Mouse (Mus musculus): Measurements from ENCODE around the gene Grip2.

Grip2 gene

DNA sequence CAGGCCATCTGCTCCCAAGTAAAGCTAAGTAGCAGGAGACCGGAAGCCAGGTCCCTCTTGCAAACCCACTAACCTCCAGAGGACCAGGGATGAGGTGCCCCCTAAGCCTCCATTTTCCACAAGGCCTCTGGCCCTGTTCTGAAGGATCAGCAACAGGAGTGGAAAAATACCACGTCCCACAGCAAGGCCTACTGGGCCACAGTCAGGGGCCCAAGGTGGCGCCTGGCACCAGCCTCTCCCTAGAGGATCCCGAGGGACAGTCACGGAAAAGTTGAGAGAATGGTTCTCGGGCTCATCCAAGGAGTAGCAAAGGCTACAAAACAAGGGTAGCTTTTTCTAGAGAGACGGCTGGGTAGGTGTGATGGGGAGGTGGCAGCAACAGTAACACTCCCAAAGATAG, 89.6 kb downstream of the Grip2 start:
- in situ Hi-C loops (cut with MboI; ENCODE audit: low sequenced_read_pairs) = no loop called here

DNA sequence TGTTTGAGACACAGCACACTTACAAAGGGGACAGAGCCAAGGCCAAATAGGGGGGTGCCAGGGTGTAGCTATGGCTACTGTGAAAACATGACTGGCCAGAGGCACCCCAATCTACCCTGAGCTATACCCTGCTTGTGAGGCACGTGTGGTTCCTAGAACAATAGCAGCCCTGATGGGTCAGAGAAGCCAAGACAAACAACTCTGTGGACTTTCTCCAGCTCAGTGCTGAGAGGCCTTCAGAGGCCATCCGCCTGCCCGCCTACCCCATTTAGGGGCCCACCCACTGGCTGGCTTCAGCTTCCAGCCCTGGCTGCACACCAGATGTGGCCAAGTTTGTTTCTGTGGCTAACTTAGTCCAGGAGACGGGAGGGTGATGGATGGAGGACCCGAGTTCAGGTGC, 90.6 kb downstream of the Grip2 start:
- in situ Hi-C loops (cut with MboI; ENCODE audit: low sequenced_read_pairs) = no loop called here

DNA sequence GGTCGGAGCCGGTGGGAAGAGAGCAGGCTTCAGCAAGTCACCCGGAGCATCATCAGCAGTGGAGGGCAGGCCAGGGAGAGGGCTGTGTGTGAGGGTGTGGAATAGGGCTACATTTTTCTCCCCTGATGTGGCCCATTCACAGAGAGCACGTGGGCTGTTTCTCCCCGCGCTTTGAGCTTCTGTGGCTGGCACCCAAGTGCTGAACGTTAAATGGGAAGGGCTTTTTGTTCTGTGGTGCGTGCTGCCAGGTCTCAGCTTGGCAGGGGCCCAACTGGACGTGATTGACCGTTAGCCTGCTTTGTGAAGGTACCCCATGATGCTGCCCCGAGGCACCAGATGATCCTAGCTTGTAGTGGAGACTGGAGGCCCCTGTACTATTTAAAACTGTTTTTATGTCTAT, 94.9 kb downstream of the Grip2 start:
- in situ Hi-C loops (cut with MboI; ENCODE audit: low sequenced_read_pairs) = no loop called here

DNA sequence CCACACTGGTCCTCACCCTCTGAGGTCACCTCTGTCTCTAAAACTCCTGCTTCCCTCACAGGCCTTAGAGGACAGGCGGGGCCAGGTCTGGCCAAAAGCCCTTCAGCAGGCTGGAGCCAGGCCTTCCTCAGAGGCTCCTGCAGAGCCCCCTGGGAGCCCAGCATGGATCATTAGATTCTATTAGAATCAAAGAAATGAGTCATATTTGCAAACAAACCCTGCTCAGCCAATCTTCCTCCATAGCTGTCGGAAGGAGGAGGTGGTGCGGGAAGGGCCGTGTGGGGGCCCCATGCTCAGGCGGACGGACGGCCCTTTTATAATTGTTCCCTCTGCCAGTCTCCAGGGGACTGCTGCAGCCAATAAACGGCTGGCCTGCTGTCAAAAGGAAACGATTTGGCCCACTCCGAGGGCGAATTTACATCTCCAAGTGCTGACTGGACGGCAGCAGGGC, 97.3 kb downstream of the Grip2 start:
- in situ Hi-C loops (cut with MboI; ENCODE audit: low sequenced_read_pairs) = no loop called here

DNA sequence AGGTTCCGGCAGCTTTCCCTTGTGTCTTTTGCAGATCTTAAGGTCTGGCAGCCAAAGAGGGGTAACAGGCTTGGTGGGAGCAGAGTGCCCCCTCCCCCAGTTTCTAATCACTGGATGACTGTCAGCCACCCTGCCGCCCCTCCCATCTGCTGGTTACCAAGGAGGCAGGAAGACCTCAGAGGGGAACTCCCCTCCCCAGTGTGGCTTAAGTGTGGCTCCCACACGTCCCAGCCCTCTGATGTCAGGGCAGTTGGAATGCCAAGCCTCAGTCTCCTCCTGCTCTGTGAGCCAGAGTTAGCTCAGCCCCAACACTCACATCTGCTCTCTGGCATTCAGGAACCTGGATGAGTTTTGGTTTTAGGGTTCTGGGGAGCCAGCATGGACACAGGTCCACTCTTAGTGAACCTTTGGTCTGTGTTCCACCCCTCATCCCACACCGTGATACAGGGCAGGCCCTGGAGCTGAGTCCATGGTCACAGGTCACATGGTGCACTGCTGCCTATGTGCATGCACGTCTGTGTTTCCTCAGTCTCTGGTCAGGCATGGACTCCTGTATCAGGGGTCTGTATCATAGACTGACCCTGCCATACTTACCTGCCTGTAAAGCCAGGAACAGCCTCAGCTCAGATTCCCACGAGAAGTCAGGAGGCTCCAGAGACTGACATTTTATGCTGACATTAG, 98.0 kb downstream of the Grip2 start:
- in situ Hi-C loops (cut with MboI; ENCODE audit: low sequenced_read_pairs) = no loop called here

DNA sequence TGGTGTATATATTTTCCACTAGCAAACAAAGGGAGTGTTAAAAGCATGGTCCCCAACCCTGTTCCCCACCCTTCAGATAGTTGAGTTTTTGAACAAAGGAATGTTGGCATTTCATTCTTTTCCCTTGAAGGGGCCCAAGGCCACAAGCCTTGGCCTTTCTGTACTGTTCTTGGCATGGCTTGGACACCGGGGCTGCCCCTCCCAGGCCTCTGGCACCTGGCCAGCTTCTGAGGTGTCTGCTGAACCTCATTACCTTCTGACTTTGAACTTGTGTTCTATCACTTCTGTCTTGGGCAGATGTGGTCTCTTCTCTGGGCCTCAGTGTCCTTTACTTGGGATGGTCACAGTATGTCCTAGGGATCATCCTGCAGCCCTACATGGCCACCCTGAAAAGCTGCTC, 99.7 kb downstream of the Grip2 start:
- in situ Hi-C loops (cut with MboI; ENCODE audit: low sequenced_read_pairs) = no loop called here

DNA sequence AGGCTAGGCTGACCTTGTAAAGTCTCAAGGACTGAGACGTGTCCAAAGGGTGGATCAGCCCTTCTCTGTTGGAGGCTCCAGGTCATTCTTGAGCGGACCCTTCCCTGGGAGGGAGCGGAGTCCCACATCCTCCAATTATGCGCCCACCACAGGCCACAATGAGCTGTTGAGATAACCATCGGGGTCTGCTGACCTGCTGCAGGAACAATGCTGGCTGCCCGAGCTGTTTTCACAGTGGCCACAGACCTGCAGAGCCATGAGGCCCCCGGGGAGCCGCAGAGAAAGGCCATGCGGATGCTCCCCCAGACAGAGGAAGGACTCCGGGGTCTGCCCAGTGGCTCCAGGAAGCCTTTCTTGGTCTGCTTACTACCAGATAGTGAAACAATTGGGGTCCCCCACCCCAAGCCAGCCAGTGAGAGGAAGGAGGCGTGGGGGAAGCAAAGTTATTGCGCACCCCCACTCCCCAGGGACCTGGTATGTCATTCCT, 105.8 kb downstream of the Grip2 start:
- in situ Hi-C loops (cut with MboI; ENCODE audit: low sequenced_read_pairs) = no loop called here

DNA sequence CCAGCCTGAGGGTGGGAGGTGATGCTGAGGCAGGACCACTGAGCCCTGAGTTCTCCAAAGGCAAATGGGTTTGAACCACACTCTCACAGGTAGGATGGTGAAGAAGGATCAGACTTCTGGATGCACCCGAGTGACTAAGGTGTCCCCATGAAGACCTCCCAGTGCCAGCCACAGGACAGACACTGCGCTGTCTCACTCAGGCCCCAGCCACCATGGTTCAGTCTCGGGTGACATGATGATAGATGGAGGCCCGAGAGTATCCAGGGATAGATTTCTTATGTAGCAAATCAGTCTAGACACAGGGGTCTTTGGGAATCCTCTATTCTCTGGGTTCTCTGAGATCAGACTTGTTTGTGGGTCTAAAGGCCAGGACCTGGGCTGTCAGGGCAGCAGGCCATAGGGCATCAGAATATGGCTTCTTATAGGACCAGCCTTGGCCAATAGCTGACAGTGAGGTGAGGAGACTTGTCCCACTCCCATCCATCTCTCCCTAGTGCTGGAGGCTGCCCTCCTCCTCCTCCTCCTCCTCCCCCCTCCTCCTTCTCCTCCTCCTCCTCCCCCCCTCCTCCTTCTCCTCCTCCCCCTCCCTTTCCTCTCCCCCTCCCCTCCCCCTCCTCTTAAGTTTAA, 106.3 kb downstream of the Grip2 start:
- in situ Hi-C loops (cut with MboI; ENCODE audit: low sequenced_read_pairs) = no loop called here

DNA sequence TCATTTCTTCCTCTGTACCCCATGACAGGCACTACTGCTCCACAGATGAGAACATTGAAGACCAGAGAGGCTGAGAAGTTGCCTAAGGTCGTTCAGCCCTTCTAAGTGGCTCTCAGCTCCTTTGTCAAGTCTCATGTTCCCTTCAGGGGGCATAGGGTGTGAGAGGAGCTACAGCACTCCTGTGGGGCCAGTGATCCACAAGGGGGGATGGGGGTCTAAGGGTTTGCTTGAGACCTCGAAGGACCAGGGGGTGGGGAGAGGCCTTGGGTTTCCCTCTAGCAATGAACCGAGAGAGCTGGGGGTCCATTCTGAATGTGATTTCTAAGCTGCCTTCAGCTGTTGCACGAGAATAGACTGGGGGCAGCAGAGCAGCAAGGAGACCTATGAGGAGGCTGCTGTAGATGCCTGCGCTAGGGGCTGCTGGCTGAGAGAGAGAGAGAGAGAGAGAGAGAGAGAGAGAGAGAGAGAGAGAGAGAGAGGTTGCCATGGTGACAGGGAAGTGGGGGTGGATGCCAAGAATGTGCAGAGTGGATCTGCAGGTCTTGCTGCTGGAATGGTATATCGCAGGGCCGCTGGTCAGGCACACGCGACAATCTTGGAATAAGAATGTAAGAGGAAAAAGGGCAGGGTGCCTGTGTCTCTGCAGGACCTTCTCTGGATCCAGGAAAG, 107.1 kb downstream of the Grip2 start:
- in situ Hi-C loops (cut with MboI; ENCODE audit: low sequenced_read_pairs) = no loop called here

DNA sequence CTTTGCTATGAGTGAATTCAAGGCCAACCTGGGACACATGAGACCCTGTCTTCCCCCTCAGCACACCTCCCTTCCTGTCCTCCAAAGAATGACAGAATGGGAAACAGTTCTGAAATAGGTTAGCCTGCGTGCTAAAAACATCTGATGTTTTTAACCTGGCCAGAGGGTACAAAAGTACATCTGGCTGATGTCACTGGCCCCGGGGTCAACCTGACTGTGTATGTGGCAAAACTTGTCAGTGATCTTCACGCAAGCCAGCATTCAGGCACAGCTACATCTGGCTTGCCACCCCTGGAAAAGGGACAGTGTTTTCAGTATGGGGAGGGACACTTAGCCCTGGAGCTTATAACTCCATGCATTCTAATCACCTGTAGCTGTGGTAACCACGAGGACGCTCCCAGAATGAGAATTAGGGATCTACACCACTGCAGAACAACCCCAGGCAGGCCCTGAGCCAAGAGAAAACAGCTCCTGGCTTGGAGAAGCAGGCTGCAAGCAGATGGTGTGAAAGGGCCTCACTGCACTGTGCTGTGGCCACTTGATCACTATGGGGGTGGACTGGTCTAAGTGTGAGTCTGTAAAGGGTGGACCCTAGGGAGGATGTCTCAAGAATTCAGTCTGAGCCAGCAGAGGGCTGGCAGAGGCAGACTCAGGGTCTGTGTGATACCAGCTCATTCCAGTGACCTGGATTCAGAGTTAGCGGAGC, 107.9 kb downstream of the Grip2 start:
- in situ Hi-C loops (cut with MboI; ENCODE audit: low sequenced_read_pairs) = no loop called here

DNA sequence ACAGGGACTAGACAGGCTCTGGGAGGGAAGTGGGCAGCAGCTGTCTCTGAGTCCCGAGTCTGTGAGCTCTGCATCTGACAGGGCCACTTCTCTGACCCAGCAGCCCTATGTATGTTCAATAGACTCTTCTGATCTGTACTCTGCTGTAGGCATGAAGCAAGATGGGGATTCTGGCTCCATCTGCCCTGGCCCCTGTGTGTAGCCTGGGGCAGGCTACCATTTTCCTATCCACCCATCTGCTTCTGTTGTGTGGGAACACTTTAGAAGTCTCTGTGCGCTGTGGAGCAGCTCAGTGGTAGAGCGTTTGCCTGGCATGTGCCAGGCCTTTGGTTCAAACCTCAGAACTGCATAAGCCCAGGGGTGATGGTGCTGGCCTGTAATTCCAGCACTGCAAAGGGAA, 108.4 kb downstream of the Grip2 start:
- in situ Hi-C loops (cut with MboI; ENCODE audit: low sequenced_read_pairs) = no loop called here

DNA sequence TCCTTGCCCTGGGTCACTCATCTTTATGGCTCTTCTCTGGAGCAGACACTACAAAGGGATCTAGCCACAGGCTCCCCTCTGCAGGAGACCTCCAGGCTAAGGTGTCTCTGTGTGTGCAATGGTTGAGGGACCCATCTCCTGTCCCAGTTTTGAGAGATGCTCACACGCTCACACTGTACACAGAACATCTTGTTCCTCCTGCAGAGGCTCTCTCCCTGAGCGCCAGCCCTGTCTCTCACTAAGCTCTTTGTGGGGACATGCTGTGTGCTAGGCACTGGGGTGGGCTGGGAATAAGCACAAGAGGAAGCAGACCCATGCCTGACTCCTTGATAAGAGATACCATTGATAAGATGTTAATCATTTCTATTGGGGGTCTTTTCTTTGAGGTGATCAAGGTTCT, 109.0 kb downstream of the Grip2 start:
- in situ Hi-C loops (cut with MboI; ENCODE audit: low sequenced_read_pairs) = no loop called here

DNA sequence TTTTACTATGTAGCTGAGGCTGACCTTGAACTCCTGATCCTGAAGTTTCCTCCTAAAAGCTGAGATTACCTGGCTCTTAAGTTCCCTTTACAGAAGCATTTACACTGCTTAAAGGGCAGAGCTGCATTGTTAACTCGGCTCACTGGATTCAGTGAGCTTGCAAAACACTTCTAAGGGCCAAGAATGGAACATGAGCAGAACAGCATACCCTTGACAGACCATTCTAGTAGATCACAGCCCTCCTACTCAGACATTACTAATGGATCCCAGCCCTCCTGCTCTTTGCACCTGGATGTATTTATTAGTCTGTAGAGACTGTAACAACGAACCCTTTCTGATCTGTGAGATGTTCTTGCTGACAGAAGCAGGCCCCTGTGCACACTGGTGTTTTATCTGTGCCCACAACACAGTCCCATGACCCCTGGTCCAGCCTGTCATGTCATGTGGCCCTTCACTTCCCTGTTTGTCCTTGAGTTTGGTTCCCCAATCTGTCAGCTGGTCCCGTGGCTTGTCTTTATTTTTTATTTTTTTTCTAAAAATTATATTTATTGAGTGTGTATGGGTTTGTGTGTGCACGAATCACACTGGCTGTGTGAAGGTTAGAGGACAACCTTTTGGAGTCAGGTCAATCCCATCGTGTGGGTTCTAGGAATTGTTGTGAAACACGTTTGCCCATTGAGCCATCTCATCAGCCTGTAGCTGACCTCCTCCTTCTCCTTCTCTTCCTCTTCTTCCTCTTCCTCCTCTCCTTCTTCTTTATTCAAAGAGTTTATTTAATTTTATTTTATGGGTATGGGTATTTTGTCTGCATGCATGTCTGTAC, 110.9 kb downstream of the Grip2 start:
- in situ Hi-C loops (cut with MboI; ENCODE audit: low sequenced_read_pairs) = no loop called here

DNA sequence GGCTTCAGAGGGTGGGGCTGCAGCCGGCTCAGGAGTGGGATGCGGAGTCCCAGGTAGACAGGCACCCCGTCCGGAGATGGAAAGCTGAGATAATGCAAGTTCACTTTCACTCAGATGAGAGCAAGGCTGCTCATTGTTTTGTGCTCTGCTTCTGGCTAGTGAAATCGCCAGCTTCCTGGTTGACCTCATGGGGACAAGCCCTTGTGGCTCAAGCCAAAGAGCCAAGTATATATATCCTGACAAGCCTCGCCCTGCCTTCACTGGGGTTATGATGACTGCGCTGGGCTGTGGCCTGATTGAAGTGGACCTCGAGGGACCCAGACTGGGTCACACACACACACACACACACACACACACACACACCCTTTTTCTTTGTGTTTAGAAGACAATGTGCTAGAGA, 112.0 kb downstream of the Grip2 start:
- in situ Hi-C loops (cut with MboI; ENCODE audit: low sequenced_read_pairs) = no loop called here

DNA sequence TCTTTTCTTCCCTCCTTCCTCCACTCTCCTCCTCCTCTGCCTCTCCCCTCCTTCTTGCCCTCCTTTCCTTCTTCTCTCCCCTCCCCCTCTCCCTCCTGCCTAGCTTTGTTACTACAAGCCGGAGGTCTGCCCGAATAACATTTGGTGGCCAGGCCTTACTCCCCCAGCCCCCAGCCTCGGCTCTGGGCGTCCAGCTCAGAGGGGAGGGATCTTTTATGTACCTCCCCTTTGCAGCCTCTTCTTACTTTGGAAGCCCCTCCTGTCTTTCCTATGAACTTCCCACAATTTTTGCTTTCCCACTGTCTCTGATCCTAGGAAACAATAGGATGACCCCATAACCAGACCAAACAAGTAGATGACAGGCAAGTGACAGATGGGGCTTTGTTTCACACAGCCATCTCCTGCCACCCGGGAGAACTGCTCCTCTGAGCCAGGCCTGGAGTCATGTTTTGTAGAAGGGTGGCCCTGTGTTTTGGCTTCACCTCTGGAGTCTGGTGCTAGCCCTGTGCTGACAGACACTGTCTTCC, 113.6 kb downstream of the Grip2 start:
- in situ Hi-C loops (cut with MboI; ENCODE audit: low sequenced_read_pairs) = no loop called here

DNA sequence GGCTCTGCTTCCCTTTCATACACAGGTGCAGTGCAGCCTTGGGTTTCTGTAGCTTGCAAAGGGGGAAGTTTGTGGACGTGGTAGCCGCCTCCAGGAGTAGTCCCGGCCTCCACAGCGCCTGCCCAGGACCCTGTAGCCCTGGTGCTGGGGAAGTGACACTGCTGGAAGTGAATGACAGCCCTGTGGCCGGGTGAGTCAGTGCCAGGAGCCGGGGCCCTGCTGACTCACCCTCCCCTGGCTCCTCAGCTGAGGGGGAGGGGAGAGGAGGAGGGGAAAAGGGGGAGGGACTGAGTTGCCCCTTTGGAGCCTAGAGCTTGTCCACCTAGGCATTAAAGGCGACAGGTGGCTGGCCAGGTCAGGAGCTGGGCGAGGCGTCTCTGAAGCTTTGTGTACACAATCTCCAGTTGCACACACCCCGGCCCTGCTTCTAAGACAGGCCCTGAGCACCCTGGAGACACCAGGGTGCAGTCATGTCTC, 114.2 kb downstream of the Grip2 start:
- in situ Hi-C loops (cut with MboI; ENCODE audit: low sequenced_read_pairs) = no loop called here

DNA sequence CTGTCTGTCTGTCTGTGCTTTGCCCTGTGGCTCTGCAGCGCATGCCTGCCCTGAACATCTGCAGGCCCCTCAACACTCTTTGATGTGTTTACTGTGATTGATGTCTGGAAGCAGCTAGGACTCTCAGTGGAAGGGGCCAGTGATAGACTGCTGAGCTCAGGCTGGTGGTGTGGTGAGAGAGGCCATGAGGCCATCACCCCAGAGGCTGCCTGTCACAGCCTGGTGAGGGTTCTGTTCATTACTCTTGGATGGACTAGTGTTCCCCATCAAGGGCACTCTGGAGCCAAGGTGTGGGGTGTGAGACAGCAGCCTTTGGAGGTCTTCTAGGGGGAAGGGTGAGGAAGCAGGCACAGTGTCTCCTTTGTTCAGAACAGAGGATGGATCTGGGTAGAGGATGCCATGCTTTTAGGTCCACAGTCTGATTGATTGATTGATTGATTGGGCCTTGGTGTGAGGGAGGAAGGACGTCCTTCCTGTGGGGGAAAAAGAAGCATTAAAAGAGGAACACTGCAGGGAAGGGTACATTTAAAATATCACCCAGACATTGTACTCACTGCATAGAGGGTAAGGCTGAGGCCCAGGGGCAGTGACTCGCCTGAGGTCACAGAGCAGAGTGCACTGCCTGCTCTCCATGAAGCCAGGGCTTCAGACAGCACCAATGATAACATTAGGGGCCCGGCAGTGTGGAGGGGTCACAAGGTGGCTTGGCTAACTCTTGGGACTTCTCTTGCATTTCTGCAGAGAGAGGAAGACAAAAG, 114.8 kb downstream of the Grip2 start:
- in situ Hi-C loops (cut with MboI; ENCODE audit: low sequenced_read_pairs) = no loop called here
